Mouse (Mus musculus): ENCODE data around the gene Gpalpp1. TPM values are rescaled to one million over a fixed set of nuclear protein-coding genes. Genes with fewer than 3 reads are reported as not detected.

Gpalpp1 gene
- total and polyA plus RNA-seq, 3 experiments: 12.9 to 25.2 (median 20.2) TPM

DNA sequence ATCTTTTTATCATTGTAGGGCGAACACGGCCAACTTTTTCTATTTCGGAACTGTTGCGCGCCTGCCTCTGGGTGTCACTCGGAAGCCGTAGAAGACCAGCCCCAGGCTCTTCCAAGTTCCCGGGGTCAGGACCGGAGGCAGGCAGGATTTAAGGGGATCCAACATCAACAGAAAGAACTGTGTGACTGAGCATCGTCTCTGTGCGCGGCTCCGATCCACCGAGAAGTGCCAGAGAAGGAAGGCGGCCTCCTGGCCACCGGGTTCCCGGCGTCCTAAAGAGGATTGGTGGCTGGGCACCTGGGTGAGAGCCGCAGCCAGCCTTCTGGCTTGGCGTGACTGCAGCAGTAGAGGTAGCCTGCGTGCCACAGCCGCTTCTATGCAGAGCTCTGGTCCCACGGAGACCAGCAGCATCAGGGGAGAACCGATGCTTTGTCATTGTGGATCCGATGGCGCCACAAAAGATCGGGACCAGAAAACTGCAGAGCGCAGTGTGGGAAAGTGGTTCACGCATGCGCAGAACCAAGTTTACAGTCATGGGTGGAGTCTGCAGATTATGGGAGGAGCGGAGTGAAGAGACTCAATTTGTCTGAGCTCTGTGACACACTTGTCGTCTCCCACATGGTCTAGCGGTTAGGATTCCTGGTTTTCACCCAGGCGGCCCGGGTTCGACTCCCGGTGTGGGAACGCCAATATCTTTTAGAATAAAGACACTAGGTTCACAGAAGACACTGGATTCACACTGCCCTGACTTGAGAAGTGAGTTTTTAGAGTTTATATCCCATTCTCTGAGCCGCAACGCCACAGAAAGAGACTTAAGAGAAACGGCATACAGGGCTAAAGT, 41.8 kb upstream of the Gpalpp1 start:
- Histone ChIP-seq H3K79me2 (replicated peaks; ENCODE audit: control insufficient read depth, extremely low read depth, insufficient read depth, poor library complexity, severe bottlenecking) (no peaks in the 10 kb centered on the region), H3K9ac (ENCODE audit: insufficient read depth, low read depth) (peak overlapping the region; percentile 84), H3K27ac (ENCODE audit: insufficient read depth, low read depth) (peak overlapping the region; percentile 83), H3K4me3 (replicated peaks in 1 of 3; ENCODE audit: low read depth in 2 of 3, low read length in 2 of 3, poor library complexity in 1 of 3) (peak overlapping the region; percentile 79 to 92 (median 91)), H3K36me3 (replicated peaks in 1 of 2; ENCODE audit: control insufficient read depth in 1 of 2, insufficient read depth in 1 of 2, low read length in 1 of 2) (no peaks in the 10 kb centered on the region), H3K4me1 (ENCODE audit: control insufficient read depth in 1 of 2, insufficient read depth in 2 of 2) (peaks cover 14 to 39% of the 10 kb centered on the region in 2 experiments), H3K9me3 (replicated peaks; ENCODE audit: low read length) (no peaks in the 10 kb centered on the region), H3K27me3 (replicated peaks) (no peaks in the 10 kb centered on the region), H3K4me2 (ENCODE audit: insufficient read depth, low read depth, poor library complexity, severe bottlenecking) (peak overlapping the region; percentile 52)
- peak; percentile 96 for DNase-seq (ENCODE audit: extremely low read depth)
- TF ChIP-seq MYC (IDR thresholded peaks at IDR 0.05; ENCODE audit: low read depth, low read length) (no peak), IRF4 (IDR thresholded peaks at IDR 0.05; ENCODE audit: low read depth, low read length) (peak; percentile 32; the same call in 1 of the 2 replicates), TBP (conservative IDR thresholded peaks at IDR 0.05; ENCODE audit: low read depth, low read length) (peak; percentile 100), USF1 (IDR thresholded peaks at IDR 0.05; ENCODE audit: low read depth, low read length) (no peak), CHD2 (IDR thresholded peaks at IDR 0.05; ENCODE audit: low read length) (no peak), ZMIZ1 (IDR thresholded peaks at IDR 0.05; ENCODE audit: low read depth, low read length) (no peak), CHD1 (IDR thresholded peaks at IDR 0.05; ENCODE audit: low read depth, low read length) (no peak), MAFK (IDR thresholded peaks at IDR 0.05; ENCODE audit: insufficient replicate concordance, low read length) (peak; percentile 96), POLR2AphosphoS2 (IDR thresholded peaks at IDR 0.05; ENCODE audit: low read depth, low read length) (no peak), MAZ (IDR thresholded peaks at IDR 0.05; ENCODE audit: low read depth, low read length) (0 out of 2 replicates have a peak, but pooled peaks have one; percentile 39), TCF12 (IDR thresholded peaks at IDR 0.05; ENCODE audit: low read depth, low read length) (no peak), KAT2A (IDR thresholded peaks at IDR 0.05; ENCODE audit: insufficient replicate concordance, low read length) (peak; percentile 84; the same call in 1 of the 2 replicates), CTCF (conservative IDR thresholded peaks at IDR 0.05 in 1 of 2, IDR thresholded peaks at IDR 0.05 in 1 of 2; ENCODE audit: low read depth in 2 of 2, low read length in 2 of 2) (peak in 1 of 2 experiments; percentile 68; a peak in 2 of 4 replicates), BHLHE40 (IDR thresholded peaks at IDR 0.05; ENCODE audit: low read depth, low read length) (no peak), PAX5 (IDR thresholded peaks at IDR 0.05; ENCODE audit: low read length) (no peak), MXI1 (IDR thresholded peaks at IDR 0.05; ENCODE audit: low read depth, low read length) (peak; percentile 62; the same call in 1 of the 2 replicates), SIN3A (IDR thresholded peaks at IDR 0.05; ENCODE audit: low read length) (peak; percentile 66), USF2 (conservative IDR thresholded peaks at IDR 0.05; ENCODE audit: low read depth, low read length) (no peak), ZC3H11A (IDR thresholded peaks at IDR 0.05; ENCODE audit: low read depth, low read length) (no peak), HCFC1 (IDR thresholded peaks at IDR 0.05; ENCODE audit: low read depth, low read length) (0 out of 2 replicates have a peak, but pooled peaks have one; percentile 37), E2F4 (IDR thresholded peaks at IDR 0.05; ENCODE audit: insufficient replicate concordance, low read depth, low read length) (peak; percentile 72; the same call in 1 of the 2 replicates), MAX (IDR thresholded peaks at IDR 0.05; ENCODE audit: low read length) (0 out of 2 replicates have a peak, but pooled peaks have one; percentile 27), JUND (conservative IDR thresholded peaks at IDR 0.05; ENCODE audit: low read depth, low read length) (no peak), RAD21 (IDR thresholded peaks at IDR 0.05; ENCODE audit: low read depth, low read length) (peak; percentile 69), NELFE (IDR thresholded peaks at IDR 0.05; ENCODE audit: low read depth, low read length) (peak; percentile 70), EP300 (IDR thresholded peaks at IDR 0.05; ENCODE audit: low read length) (no peak), ETS1 (conservative IDR thresholded peaks at IDR 0.05; ENCODE audit: low read depth, low read length) (no peak; the same call in 1 of the 2 replicates), POLR2A (IDR thresholded peaks at IDR 0.05; ENCODE audit: low read depth, low read length) (peak; percentile 59), SMC3 (IDR thresholded peaks at IDR 0.05; ENCODE audit: low read depth, low read length) (peak; percentile 56), GABPA (IDR thresholded peaks at IDR 0.05; ENCODE audit: insufficient replicate concordance, low read depth, low read length) (no peak), ELF1 (IDR thresholded peaks at IDR 0.05; ENCODE audit: low read depth, low read length) (peak; percentile 98), JUN (IDR thresholded peaks at IDR 0.05; ENCODE audit: insufficient read depth, low read depth, low read length) (no peak), NRF1 (IDR thresholded peaks at IDR 0.05; ENCODE audit: low read depth, low read length) (peak; percentile 93), UBTF (IDR thresholded peaks at IDR 0.05; ENCODE audit: low read depth, low read length) (no peak), RCOR1 (conservative IDR thresholded peaks at IDR 0.05; ENCODE audit: low read depth, low read length) (no peak; the same call in 1 of the 2 replicates), MEF2A (IDR thresholded peaks at IDR 0.05; ENCODE audit: borderline replicate concordance, low read depth, low read length) (no peak), ZNF384 (IDR thresholded peaks at IDR 0.05; ENCODE audit: low read depth, low read length) (no peak; the same call in 1 of the 2 replicates)
- in situ Hi-C loops (cut with MboI; ENCODE audit: low pct_ligation_motif_present, low pct_unique_long_range_greater_than_20kb, low sequenced_read_pairs): loop anchor here (5.0 to 25.0 kb wide), 2 partner anchors 320 to 860 kb away; no protein-coding TSS in a partner anchor
- dilution Hi-C loops (cut with MboI; ENCODE audit: extremely low pct_ligation_motif_present, extremely low pct_unique_long_range_greater_than_20kb, low sequenced_read_pairs): no loop called here
